ENCODE assay signal across 14 mouse cellular contexts in genomic region chr15:31805522-31805921, GRCm38 (mm10).
DNase-seq lines count a peak whose midpoint lies in the region; ATAC-seq and TF ChIP-seq lines count a peak whose summit lies in the region.
"Had no signal": no experiment of that assay in that cellular context is flagged by ENCODE, and none has a peak within 500 bp of the region (broad histone marks: within the 10 kb centered on the region; RNA-seq: fewer than 3 reads in every experiment).

No protein-coding gene starts in this region.

- H3K36me3 ChIP-seq in lung, embryonic 14.5 days (ENCODE audit: insufficient read depth), result no peaks in the 10 kb centered on the region
- H3K36me3 ChIP-seq in midbrain, embryonic 10.5 days, result no peaks in the 10 kb centered on the region
- H3K36me3 ChIP-seq: hindbrain, embryonic 15.5 days had no signal

- H3K4me1 ChIP-seq in lung, embryonic 14.5 days (ENCODE audit: insufficient read depth), result no peaks in the 10 kb centered on the region
- peaks cover 2% of the 10 kb centered on the region; the same call in 1 of the 2 replicates for H3K4me1 ChIP-seq in lung, adult 2 months (ENCODE audit: control insufficient read depth, insufficient read depth, low read length)
- H3K4me1 ChIP-seq in midbrain, embryonic 10.5 days, result no peaks in the 10 kb centered on the region
- H3K4me1 ChIP-seq: hindbrain, embryonic 15.5 days had no signal

- TF ChIP-seq POLR2A in lung, adult 2 months (IDR thresholded peaks at IDR 0.05; ENCODE audit: borderline replicate concordance, extremely low read depth, low read depth, low read length), result no peak

- no peaks in the 10 kb centered on the region for H3K27me3 ChIP-seq in lung, embryonic 14.5 days (ENCODE audit: insufficient read depth, low read length)
- H3K27me3 ChIP-seq in midbrain, embryonic 10.5 days (ENCODE audit: low read depth, poor library complexity, severe bottlenecking), result no peaks in the 10 kb centered on the region
- H3K27me3 ChIP-seq: hindbrain, embryonic 15.5 days had no signal

- TF ChIP-seq CTCF in lung, embryonic 14.5 days (IDR thresholded peaks at IDR 0.05; ENCODE audit: low read depth), result no peak
- no peak for TF ChIP-seq CTCF in lung, adult 2 months (IDR thresholded peaks at IDR 0.05; ENCODE audit: insufficient read depth, low read length)

- no peak overlapping the region for H3K4me3 ChIP-seq in lung, embryonic 14.5 days (ENCODE audit: low read depth, low read length)
- H3K4me3 ChIP-seq in lung, adult 2 months (replicated peaks; ENCODE audit: extremely low read depth, low read depth, low read length), result no peak overlapping the region
- no peak overlapping the region for H3K4me3 ChIP-seq in midbrain, embryonic 10.5 days
- H3K4me3 ChIP-seq: hindbrain, embryonic 15.5 days; myocyte had no signal

- ATAC-seq in cerebellum, adult (ENCODE audit: insufficient number of reproducible peaks, low FRiP score, low TSS enrichment), result peak; percentile 58; the same call in 1 of the 2 replicates
- ATAC-seq in lung, embryonic 14.5 days (ENCODE audit: insufficient read depth), result peak; percentile 78

- H3K4me2 ChIP-seq in lung, embryonic 14.5 days, result no peak overlapping the region
- H3K4me2 ChIP-seq: hindbrain, embryonic 15.5 days had no signal

- H3K9me3 ChIP-seq in lung, embryonic 14.5 days (ENCODE audit: low read depth, low read length), result no peaks in the 10 kb centered on the region
- no peaks in the 10 kb centered on the region for H3K9me3 ChIP-seq in midbrain, embryonic 10.5 days (replicated peaks)
- H3K9me3 ChIP-seq: hindbrain, embryonic 15.5 days had no signal

- no peak overlapping the region for H3K27ac ChIP-seq in lung, embryonic 14.5 days (ENCODE audit: low read depth)
- no peak overlapping the region for H3K27ac ChIP-seq in midbrain, embryonic 10.5 days (replicated peaks)
- H3K27ac ChIP-seq: hindbrain, embryonic 15.5 days had no signal

- no peak overlapping the region for H3K9ac ChIP-seq in lung, embryonic 14.5 days
- H3K9ac ChIP-seq: hindbrain, embryonic 15.5 days had no signal

- 31% methylated on average over 3 of the region's 3 CpGs for WGBS in lung, embryonic 14.5 days
- 23% methylated on average over 3 of the region's 3 CpGs for WGBS in lung, adult 2 months
- 86% methylated on average over 3 of the region's 3 CpGs for WGBS in midbrain, embryonic 10.5 days

- DNase-seq in cerebellum, postnatal 4 days (ENCODE audit: low spot score in 2 of 2), result no peak
- peak; percentile 90 for DNase-seq in lung, embryonic 14.5 days
- DNase-seq in lung, adult 2 months, result no peak
- DNase-seq in cerebellum, postnatal 25 days, result peak; percentile 20 to 44
- DNase-seq in lung, postnatal 36 days, result peak; percentile 58
- DNase-seq in left cerebral cortex, adult 8-10 months (ENCODE audit: low spot score in 2 of 2), result no peak
- no peak for DNase-seq in midbrain, embryonic 10.5 days (ENCODE audit: low spot score)
- DNase-seq: B cell, adult 2 months; gastrocnemius, postnatal 25 days; layer of hippocampus, adult 9-11 months; spleen, adult 18-20 months had no signal

Comparison
In these comparisons a context has a peak if more than half of its experiments do, and no peak if none do; other contexts are left out.
1. DNase-seq: peak in lung, embryonic 14.5 days (single experiment), cerebellum, postnatal 25 days (2 of 2) and lung, postnatal 36 days (single experiment); none in cerebellum, postnatal 4 days (0 of 2), lung, adult 2 months (single experiment), left cerebral cortex, adult 8-10 months (0 of 2) and midbrain, embryonic 10.5 days (single experiment).